ENCODE assay signal across 8 mouse cellular contexts in genomic region chr17:87744985-87745925, GRCm38 (mm10). TPM values are rescaled to one million over a fixed set of nuclear protein-coding genes. Genes with fewer than 3 reads are reported as not detected.
DNase-seq lines count a peak whose midpoint lies in the region; ATAC-seq and TF ChIP-seq lines count a peak whose summit lies in the region.

No protein-coding gene starts in this region.

- H3K9ac ChIP-seq in forebrain, embryonic 11.5 days (ENCODE audit: low read length), result peak overlapping the region; percentile 48
- no peak overlapping the region for H3K9ac ChIP-seq in liver, embryonic 14.5 days (replicated peaks)

- no peak for TF ChIP-seq CTCF in E14TG2a.4 (conservative IDR thresholded peaks at IDR 0.05; ENCODE audit: low read length)
- TF ChIP-seq CTCF in liver, embryonic 14.5 days (IDR thresholded peaks at IDR 0.05; ENCODE audit: low read depth), result no peak

- peak; percentile 76 for ATAC-seq in forebrain, embryonic 11.5 days (replicated peaks; ENCODE audit: low FRiP score)
- ATAC-seq in liver, embryonic 14.5 days (ENCODE audit: insufficient read depth), result no peak

- H3K27ac ChIP-seq in forebrain, embryonic 11.5 days (ENCODE audit: low read depth, low read length), result no peak overlapping the region
- no peak overlapping the region for H3K27ac ChIP-seq in liver, embryonic 14.5 days

- peaks cover 24% of the 10 kb centered on the region for H3K4me1 ChIP-seq in E14TG2a.4 (replicated peaks; ENCODE audit: low read depth, low read length)
- peaks cover 9% of the 10 kb centered on the region; the same call in 1 of the 2 replicates for H3K4me1 ChIP-seq in forebrain, embryonic 11.5 days (replicated peaks; ENCODE audit: control insufficient read depth, insufficient read depth, low read length)
- peaks cover 0 to 2% of the 10 kb centered on the region in 2 experiments; a peak in 1 of 4 replicates for H3K4me1 ChIP-seq in liver, embryonic 14.5 days (replicated peaks; ENCODE audit: control insufficient read depth in 2 of 2, insufficient read depth in 2 of 2, low read length in 1 of 2)

- peak overlapping the region; percentile 92 for H3K4me2 ChIP-seq in forebrain, embryonic 11.5 days (ENCODE audit: low read depth, low read length, severe bottlenecking)
- peak overlapping the region; percentile 54 for H3K4me2 ChIP-seq in liver, embryonic 14.5 days (ENCODE audit: low read depth)

- H3K9me3 ChIP-seq in E14TG2a.4 (ENCODE audit: low read length), result no peaks in the 10 kb centered on the region
- no peaks in the 10 kb centered on the region for H3K9me3 ChIP-seq in forebrain, embryonic 11.5 days (ENCODE audit: control insufficient read depth, low read length)
- H3K9me3 ChIP-seq in liver, embryonic 14.5 days (ENCODE audit: control insufficient read depth, low read length), result no peaks in the 10 kb centered on the region

- peaks cover 68% of the 10 kb centered on the region for H3K27me3 ChIP-seq in E14TG2a.4 (ENCODE audit: insufficient read depth, low read length)
- peaks cover 37% of the 10 kb centered on the region for H3K27me3 ChIP-seq in forebrain, embryonic 11.5 days (ENCODE audit: control insufficient read depth, insufficient read depth, low read length)
- peaks cover 29% of the 10 kb centered on the region for H3K27me3 ChIP-seq in liver, embryonic 14.5 days (ENCODE audit: control insufficient read depth, insufficient read depth, low read length)

- 13% methylated on average over 32 of the region's 32 CpGs for WGBS in forebrain, embryonic 11.5 days
- WGBS in liver, embryonic 14.5 days (ENCODE audit: insufficient replicate concordance), result 16% methylated on average over 32 of the region's 32 CpGs

- DNase-seq in brain, adult 2 months (ENCODE audit: low read depth, low spot score), result peak; percentile 96
- DNase-seq in forebrain, embryonic 11.5 days (ENCODE audit: low spot score), result peak; percentile 65
- DNase-seq in layer of hippocampus, adult 11-12 months (ENCODE audit: low spot score), result peak; percentile 80
- no peak for DNase-seq in liver, embryonic 14.5 days (ENCODE audit: low read depth in 3 of 3, low spot score in 3 of 3)
- DNase-seq in right cerebral cortex, postnatal 36 days (ENCODE audit: low spot score in 2 of 2), result peak; percentile 76 to 84
- DNase-seq in gastrocnemius, postnatal 10 days, result no peak
- no peak for DNase-seq in ovary, postnatal 14 days (ENCODE audit: low spot score)

- H3K4me3 ChIP-seq in E14TG2a.4 (replicated peaks; ENCODE audit: low read length), result peak overlapping the region; percentile 74
- H3K4me3 ChIP-seq in forebrain, embryonic 11.5 days (ENCODE audit: low read depth, low read length), result peak overlapping the region; percentile 48
- H3K4me3 ChIP-seq in liver, embryonic 14.5 days (ENCODE audit: insufficient read depth in 1 of 2, low read depth in 2 of 2, low read length in 2 of 2), result peak overlapping the region; percentile 40 to 43

- no peaks in the 10 kb centered on the region for H3K36me3 ChIP-seq in E14TG2a.4 (ENCODE audit: insufficient read depth, low read length)
- no peaks in the 10 kb centered on the region for H3K36me3 ChIP-seq in forebrain, embryonic 11.5 days (ENCODE audit: control insufficient read depth, insufficient read depth, low read length)
- no peaks in the 10 kb centered on the region for H3K36me3 ChIP-seq in liver, embryonic 14.5 days (replicated peaks; ENCODE audit: control insufficient read depth, insufficient read depth, low read depth)

- TF ChIP-seq EP300 in liver, embryonic 14.5 days (IDR thresholded peaks at IDR 0.05; ENCODE audit: low read depth), result no peak

RNA-seq across cellular contexts. Expression of gene Kcnk12, which starts 52.5 kb away (rescaled TPM):
- 0.13 TPM in 1 of 2 replicates, not detected in the other for polyA plus RNA-seq in forebrain, embryonic 11.5 days (2014; fragmentation: Nextera tagmentation; extraction: Ambion mirVana)
- polyA plus RNA-seq in liver, embryonic 14.5 days (2012; rRNA removed), result 0.57 and 0.94 TPM in 2 replicates
- 0.13 and 0.61 TPM in 2 replicates for polyA plus RNA-seq in liver, embryonic 14.5 days (2014; fragmentation: Nextera tagmentation; extraction: Ambion mirVana)
- not detected for total RNA-seq in gastrocnemius, postnatal 10 days (2021)

Comparison
In these comparisons a context has a peak if more than half of its experiments do, and no peak if none do; other contexts are left out.
1. DNase-seq: peak in brain, adult 2 months (single experiment), forebrain, embryonic 11.5 days (single experiment), layer of hippocampus, adult 11-12 months (single experiment) and right cerebral cortex, postnatal 36 days (2 of 2); none in liver, embryonic 14.5 days (0 of 3), gastrocnemius, postnatal 10 days (single experiment) and ovary, postnatal 14 days (single experiment).
2. Peak in every context shown above with its lines, with median percentiles within 50 percentile points of each other: H3K4me3 ChIP-seq.